Mouse (Mus musculus) MEL (cell line): ENCODE data around the gene Cep68. TPM values are rescaled to one million over a fixed set of nuclear protein-coding genes. Genes with fewer than 3 reads are reported as not detected.

ENCODE experiments used
- DNase-seq: peaks from one replicate; pipeline ENCODE4 v3.0.0; 2011; ENCODE audit warnings: low read depth, low spot score
- H3K27ac ChIP-seq: 2 replicates; pipeline ENCODE4 v1.5.1; 2012; ENCODE audit warnings: low read depth, mild to moderate bottlenecking, control low read depth, low read length, moderate library complexity; ENCODE audit not compliant: control insufficient read depth
- H3K27me3 ChIP-seq, 2 experiments: fragments of 150-350 bp in 1 of 2; sonication (generic) in 1 of 2; 2 replicates each; pipeline ENCODE4 v1.6.1; 2012; ENCODE audit warnings: low read length in 2 of 2, mild to moderate bottlenecking in 2 of 2, improper control_type of control experiment in 1 of 2, moderate library complexity in 1 of 2; ENCODE audit not compliant: insufficient read depth in 2 of 2, control insufficient read depth in 1 of 2
- H3K36me3 ChIP-seq, 2 experiments: 2 replicates each; pipeline ENCODE4 v1.6.1; 2012 to 2014; ENCODE audit warnings: low read length in 2 of 2, improper control_type of control experiment in 1 of 2, inconsistent platforms in 1 of 2, mild to moderate bottlenecking in 1 of 2; ENCODE audit not compliant: insufficient read depth in 2 of 2, control insufficient read depth in 1 of 2
- H3K4me1 ChIP-seq, 2 experiments: fragments of 150-350 bp in 1 of 2; sonication (generic) in 1 of 2; 2 replicates each; pipeline ENCODE4 v1.6.1; 2012; ENCODE audit warnings: low read length in 2 of 2, improper control_type of control experiment in 1 of 2, mild to moderate bottlenecking in 1 of 2; ENCODE audit not compliant: insufficient read depth in 2 of 2, control insufficient read depth in 1 of 2
- H3K4me3 ChIP-seq, 2 experiments: fragments of 150-350 bp in 1 of 2; sonication (generic) in 1 of 2; 2 replicates each; pipeline ENCODE4 v1.5.1; 2012; ENCODE audit warnings: low read depth in 2 of 2, low read length in 2 of 2, mild to moderate bottlenecking in 2 of 2, moderate library complexity in 2 of 2, control low read depth in 1 of 2, improper control_type of control experiment in 1 of 2; ENCODE audit not compliant: control insufficient read depth in 1 of 2, insufficient read depth in 1 of 2
- H3K79me2 ChIP-seq: 2 replicates; pipeline ENCODE4 v1.6.1; 2012; ENCODE audit warnings: mild to moderate bottlenecking, low read length, moderate library complexity; ENCODE audit not compliant: control insufficient read depth, poor library complexity, insufficient read depth
- H3K9ac ChIP-seq: 2 replicates; pipeline ENCODE4 v1.6.1; 2012; ENCODE audit warnings: low read depth, mild to moderate bottlenecking, control low read depth, low read length, moderate library complexity; ENCODE audit not compliant: control insufficient read depth, poor library complexity, severe bottlenecking
- H3K9me3 ChIP-seq: fragments of 150-350 bp; sonication (generic); replicated peaks from 2 replicates; pipeline ENCODE4 v1.6.1; 2012; ENCODE audit warnings: mild to moderate bottlenecking, low read length, improper control_type of control experiment, moderate library complexity; ENCODE audit not compliant: insufficient read depth
- CHD1 ChIP-seq: IDR thresholded peaks from 2 replicates; pipeline ENCODE4 v1.6.1; 2012; ENCODE audit warnings: low read depth, mild to moderate bottlenecking, inconsistent platforms, low read length, improper control_type of control experiment
- CTCF ChIP-seq, 3 experiments: IDR thresholded peaks in 2 of 3; conservative IDR thresholded peaks in 1 of 3; 2 replicates each; pipeline ENCODE4 v1.5.1; 2011 to 2012; ENCODE audit warnings: low read length in 3 of 3, low read depth in 2 of 3, mild to moderate bottlenecking in 2 of 3, improper control_type of control experiment in 1 of 3, inconsistent platforms in 1 of 3, mixed read lengths in 1 of 3, moderate library complexity in 1 of 3; ENCODE audit not compliant: control insufficient read depth in 1 of 3, insufficient read depth in 1 of 3, poor library complexity in 1 of 3, severe bottlenecking in 1 of 3
- ETS1 ChIP-seq: IDR thresholded peaks from 2 replicates; pipeline ENCODE4 v1.6.1; 2012; ENCODE audit warnings: low read depth, mild to moderate bottlenecking, inconsistent platforms, low read length, improper control_type of control experiment, moderate library complexity
- GABPA ChIP-seq: IDR thresholded peaks from 2 replicates; pipeline ENCODE4 v1.6.1; 2012; ENCODE audit warnings: low read depth, mild to moderate bottlenecking, inconsistent platforms, low read length, improper control_type of control experiment, moderate library complexity
- HCFC1 ChIP-seq: IDR thresholded peaks from 2 replicates; pipeline ENCODE4 v1.6.1; 2012; ENCODE audit warnings: low read depth, mild to moderate bottlenecking, inconsistent platforms, low read length, improper control_type of control experiment, moderate library complexity
- JUND ChIP-seq: IDR thresholded peaks from 2 replicates; pipeline ENCODE4 v1.6.1; 2011; ENCODE audit warnings: low read depth, mild to moderate bottlenecking, improper control_type of control experiment, low read length
- KAT2A ChIP-seq: conservative IDR thresholded peaks from 2 replicates; pipeline ENCODE4 v1.6.1; 2012; ENCODE audit warnings: low read depth, low read length, improper control_type of control experiment, inconsistent platforms
- MYC ChIP-seq: IDR thresholded peaks from 2 replicates; pipeline ENCODE4 v1.6.1; 2011; ENCODE audit warnings: low read depth, mild to moderate bottlenecking, low read length, improper control_type of control experiment, moderate library complexity
- NRF1 ChIP-seq: IDR thresholded peaks from 2 replicates; pipeline ENCODE4 v1.6.1; 2014; ENCODE audit warnings: low read depth, mild to moderate bottlenecking, inconsistent platforms, low read length, improper control_type of control experiment, moderate library complexity; ENCODE audit not compliant: poor library complexity, insufficient read depth, severe bottlenecking
- SMC3 ChIP-seq: IDR thresholded peaks from 2 replicates; pipeline ENCODE4 v1.6.1; 2011; ENCODE audit warnings: low read depth, low read length, improper control_type of control experiment
- UBTF ChIP-seq: IDR thresholded peaks from 2 replicates; pipeline ENCODE4 v1.6.1; 2012; ENCODE audit warnings: low read depth, mild to moderate bottlenecking, inconsistent platforms, low read length, improper control_type of control experiment, moderate library complexity, borderline replicate concordance; ENCODE audit not compliant: insufficient read depth
- USF1 ChIP-seq: IDR thresholded peaks from 2 replicates; pipeline ENCODE4 v1.6.1; 2014; ENCODE audit warnings: low read depth, mild to moderate bottlenecking, inconsistent platforms, low read length, improper control_type of control experiment, moderate library complexity
- ZKSCAN1 ChIP-seq: IDR thresholded peaks from 2 replicates; pipeline ENCODE4 v1.6.1; 2012; ENCODE audit warnings: low read depth, mild to moderate bottlenecking, inconsistent platforms, low read length, improper control_type of control experiment, moderate library complexity
- ZNF384 ChIP-seq: IDR thresholded peaks from 2 replicates; pipeline ENCODE4 v1.6.1; 2012; ENCODE audit warnings: low read depth, mild to moderate bottlenecking, inconsistent platforms, low read length, improper control_type of control experiment
- polyA plus RNA-seq, 2 experiments: library from polyadenylated mRNA; stranded (reverse) in 1 of 2; unstranded in 1 of 2; fragments of >175 nt in 1 of 2; fragments of >200 nt in 1 of 2; gene quantifications; 2 replicates each; pipeline versions ENCODE4 v1.2.1 to v1.2.4; 2012; ENCODE audit warnings: low replicate concordance in 2 of 2, low read depth in 1 of 2; ENCODE audit not compliant: insufficient read length in 2 of 2, insufficient read depth in 1 of 2, missing spikeins in 1 of 2
- total RNA-seq: library from RNA; depleted of rRNA; stranded (reverse); fragments of 300-350 nt; gene quantifications from 2 replicates; pipeline ENCODE4 v1.2.3, GENCODE M21; 2012

Cep68 gene
- total and polyA plus RNA-seq, 3 experiments, result 22.2 to 24.7 TPM; not detected in 1

DNA sequence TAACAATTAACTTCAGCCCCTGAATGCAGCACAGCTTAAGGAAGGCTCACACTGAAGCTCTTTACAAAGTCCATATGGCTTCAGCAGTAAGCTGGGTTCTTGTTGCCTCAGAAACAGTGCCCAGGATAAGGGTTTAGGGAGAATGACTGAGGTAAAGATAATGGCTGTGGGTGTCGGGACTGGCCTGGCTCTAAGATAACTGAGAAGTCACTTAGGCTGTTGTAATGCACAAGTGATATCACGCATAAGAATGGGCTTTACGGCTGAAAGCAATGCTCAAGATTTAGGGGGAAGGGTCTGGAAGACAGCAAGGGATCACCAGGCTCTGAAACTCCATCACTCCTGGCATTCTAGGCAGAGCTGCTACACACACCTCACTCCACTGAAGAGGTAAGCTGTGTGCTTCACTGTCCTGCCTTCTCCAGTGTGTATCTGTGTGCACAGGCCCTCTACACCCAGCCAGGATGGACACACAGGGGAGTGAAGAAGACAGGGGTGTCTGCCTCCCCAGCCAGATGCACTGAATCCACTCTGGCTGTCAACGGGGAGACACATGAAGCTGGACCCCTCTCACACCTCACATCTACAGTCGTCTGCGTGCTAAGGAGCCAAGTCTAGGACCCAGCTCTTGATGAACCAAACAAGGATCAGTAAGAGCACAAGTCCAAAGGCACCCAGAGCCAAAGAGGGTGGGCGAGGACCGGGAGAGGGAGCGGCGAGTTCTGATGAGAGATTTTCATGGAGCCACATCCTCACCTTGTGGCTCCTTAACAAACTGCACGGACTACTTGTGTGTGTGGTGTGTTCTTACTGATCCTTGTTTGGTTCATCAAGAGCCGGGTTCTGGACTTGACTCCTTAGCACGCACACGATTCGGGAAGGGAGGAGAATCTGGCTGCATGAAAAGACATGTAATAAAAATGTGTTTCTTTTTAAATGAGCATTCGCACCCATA, 4.6 kb downstream of the Cep68 start (continued):
- TF ChIP-seq NRF1 (0 out of 2 replicates have a peak, but pooled peaks have one; percentile 2), ZKSCAN1 (no peak), ZNF384 (no peak), ETS1 (peak; percentile 71), HCFC1 (no peak), KAT2A (no peak)

DNA sequence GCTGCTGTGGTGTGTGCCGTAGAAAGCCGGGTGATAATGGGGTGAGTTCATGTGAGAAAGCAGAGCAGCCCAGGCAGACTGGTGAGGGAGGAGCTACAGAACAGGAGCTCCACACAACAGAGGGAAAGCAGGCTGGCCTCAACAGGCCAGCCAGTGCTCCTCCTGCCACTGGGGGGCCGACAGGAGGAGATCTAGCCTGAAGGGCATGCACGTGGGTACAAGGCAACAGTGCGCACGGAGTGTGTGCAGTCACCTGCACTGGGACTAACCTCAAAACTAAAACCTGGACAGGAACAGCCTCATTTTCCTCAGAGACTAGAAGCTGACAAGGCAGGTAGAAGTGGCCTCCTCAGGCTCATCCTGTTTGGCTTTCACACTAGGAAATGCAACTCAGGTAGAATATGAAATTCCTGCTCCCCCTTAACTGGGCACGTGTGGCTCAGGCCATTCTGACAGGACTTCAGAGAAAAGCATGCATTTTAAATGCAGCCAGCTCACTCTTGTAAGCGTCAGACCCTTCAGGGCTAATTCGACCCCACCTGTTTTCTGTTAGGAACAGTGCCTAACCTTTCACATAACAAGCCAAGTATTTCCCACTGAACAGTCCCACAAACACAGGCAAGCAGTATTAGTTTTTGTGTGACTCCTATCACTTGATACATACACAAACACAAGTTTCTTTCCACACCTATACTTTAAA, 5.9 kb downstream of the Cep68 start:
- H3K4me3 ChIP-seq, result no peak overlapping the region
- H3K79me2 ChIP-seq, result peaks cover 18% of the 10 kb centered on the region; the same call in 1 of the 2 replicates
- no peak overlapping the region for H3K27ac ChIP-seq
- no peak overlapping the region for H3K9ac ChIP-seq
- DNase-seq, result no peak
- H3K4me1 ChIP-seq, result peaks cover 13 to 26% of the 10 kb centered on the region in 2 experiments
- no peaks in the 10 kb centered on the region for H3K9me3 ChIP-seq
- no peak for TF ChIP-seq JUND
- TF ChIP-seq SMC3, result no peak
- TF ChIP-seq UBTF, result no peak
- TF ChIP-seq CHD1, result no peak
- no peak for TF ChIP-seq USF1
- TF ChIP-seq CTCF (IDR thresholded peaks at IDR 0.05 in 2 of 3, conservative IDR thresholded peaks at IDR 0.05 in 1 of 3; ENCODE audit: control insufficient read depth in 1 of 3, insufficient read depth in 1 of 3, low read depth in 2 of 3, low read length in 3 of 3, poor library complexity in 1 of 3, severe bottlenecking in 1 of 3), result peak in 2 of 3 experiments; percentile 1 to 4; a peak in 1 of 6 replicates
- TF ChIP-seq GABPA, result no peak
- TF ChIP-seq MYC, result no peak
- peaks cover 2 to 20% of the 10 kb centered on the region in 2 experiments for H3K36me3 ChIP-seq
- H3K27me3 ChIP-seq, result no peaks in the 10 kb centered on the region
